Mouse (Mus musculus): Measurements from ENCODE around the gene Olfr920. TPM values are rescaled to one million over a fixed set of nuclear protein-coding genes. Genes with fewer than 3 reads are reported as not detected.

Gene Olfr920
- total RNA-seq (2023), result under 1 TPM; 0.67 to 0.84 TPM

DNA sequence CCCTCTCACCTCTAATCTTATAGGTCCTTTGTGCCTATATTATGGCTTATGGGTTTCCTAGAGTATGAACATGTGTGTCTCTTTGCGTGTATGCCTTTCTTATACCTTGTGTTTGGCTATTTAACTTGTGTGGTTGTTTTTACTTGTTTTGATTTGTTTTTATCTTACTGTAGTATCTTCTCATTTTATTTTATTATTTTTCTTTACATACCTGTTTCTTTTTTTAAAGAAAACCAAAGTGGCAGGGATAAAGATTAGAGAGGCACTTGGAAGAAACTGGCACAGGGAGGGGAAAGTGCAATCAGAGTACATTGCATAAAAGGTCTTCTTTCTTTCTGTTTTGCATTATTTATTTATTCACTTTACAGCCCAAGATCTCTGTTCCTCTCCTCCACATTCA is at the start of gene Olfr920:
Gene Olfr920 (plus strand): TSS at position 301 of the 400 bp plus-strand sequence.

DNA sequence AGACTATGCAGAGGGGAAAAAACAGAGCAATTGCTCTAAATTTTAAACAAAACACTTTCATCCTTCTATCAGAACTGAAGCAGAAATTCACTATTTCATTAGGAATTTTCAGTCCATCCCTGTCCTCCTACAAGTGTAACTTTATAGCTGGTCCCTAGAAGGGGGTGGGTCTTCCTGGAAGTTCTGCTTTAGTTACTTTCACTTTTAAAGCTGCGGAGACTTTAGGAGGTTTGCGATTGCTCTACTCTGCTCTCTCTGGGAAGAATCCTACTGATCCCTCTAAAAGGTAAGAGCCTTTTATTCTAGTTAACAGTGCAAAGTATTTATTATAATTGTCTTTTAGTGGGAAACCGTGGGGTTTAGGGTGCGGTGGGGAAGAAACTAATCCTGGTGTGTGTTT is 34.0 kb upstream of the Olfr920 start, which contains the start of gene Vwa5a:
Gene Vwa5a (plus strand): TSS at position 167 of the 400 bp plus-strand sequence.

DNA sequence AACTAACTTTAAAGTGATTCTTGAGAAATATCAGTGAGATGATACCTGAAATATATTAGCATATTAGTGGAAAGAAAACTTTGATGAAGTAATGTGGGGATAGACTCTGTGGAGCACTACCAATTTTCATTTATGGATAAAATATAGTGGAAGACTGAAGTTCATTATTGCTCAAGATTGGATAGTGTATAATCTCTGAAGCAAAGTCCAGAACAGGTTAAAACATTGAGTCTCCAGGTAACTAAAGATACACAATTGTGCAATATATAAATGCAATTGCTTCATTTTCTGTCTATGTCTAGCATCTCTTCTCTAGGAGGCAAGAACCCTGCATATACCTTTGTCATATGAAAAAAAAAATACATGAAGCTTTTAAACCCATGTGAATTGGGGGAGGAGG is 20.7 kb downstream of the Olfr920 start, which contains the start of gene Olfr921:
Gene Olfr921 (plus strand): TSS at position 301 of the 400 bp plus-strand sequence.

Other genes with a start within 250 kb of the Olfr920 start
- gene Olfr911-ps1, start 230.7 kb upstream of the Olfr920 start, total RNA-seq (2023), result not detected
- not detected for gene Olfr910, start 214.4 kb upstream of the Olfr920 start, total RNA-seq (2023)
- gene Olfr912, start 172.1 kb upstream of the Olfr920 start, total RNA-seq (2023), result not detected
- not detected for gene Olfr913, start 159.5 kb upstream of the Olfr920 start, total RNA-seq (2023)
- not detected for gene Olfr914, start 147.2 kb upstream of the Olfr920 start, total RNA-seq (2023)
- gene Olfr916, start 92.4 kb upstream of the Olfr920 start, total RNA-seq (2023), result not detected
- gene Olfr917, start 86.5 kb upstream of the Olfr920 start, total RNA-seq (2023), result not detected
- gene Olfr918, start 77.7 kb upstream of the Olfr920 start, total RNA-seq (2023), result not detected
- gene Olfr919, start 48.6 kb upstream of the Olfr920 start, total RNA-seq (2023), result not detected
- 10 to 100 TPM; 72.6 to 77.7 TPM for gene Vwa5a, start 34.0 kb upstream of the Olfr920 start, total RNA-seq (2023)
- gene Olfr921, start 20.8 kb downstream of the Olfr920 start, total RNA-seq (2023), result not detected
- not detected for gene Olfr922, start 62.3 kb downstream of the Olfr920 start, total RNA-seq (2023)
- not detected for gene Olfr923, start 74.2 kb downstream of the Olfr920 start, total RNA-seq (2023)
- not detected for gene Olfr924, start 92.2 kb downstream of the Olfr920 start, total RNA-seq (2023)
- gene Olfr26, start 102.8 kb downstream of the Olfr920 start, total RNA-seq (2023), result not detected
- gene Olfr926, start 124.8 kb downstream of the Olfr920 start, total RNA-seq (2023), result not detected
- gene Olfr930, start 177.5 kb downstream of the Olfr920 start, total RNA-seq (2023), result not detected
- gene Olfr933, start 220.0 kb downstream of the Olfr920 start, total RNA-seq (2023), result not detected
- gene Olfr934, start 236.0 kb downstream of the Olfr920 start, total RNA-seq (2023), result not detected
- gene Olfr935, start 247.4 kb downstream of the Olfr920 start, total RNA-seq (2023), result not detected